Comparison of ENCODE assay signal across 11 mouse cellular contexts in genomic region chr4:155851951-155852411, GRCm38 (mm10). TPM values are rescaled to one million over a fixed set of nuclear protein-coding genes. Genes with fewer than 3 reads are reported as not detected.
DNase-seq lines count a peak whose midpoint lies in the region; ATAC-seq and TF ChIP-seq lines count a peak whose summit lies in the region.
"Had no signal": no experiment of that assay in that cellular context is flagged by ENCODE, and none has a peak within 500 bp of the region (broad histone marks: within the 10 kb centered on the region; RNA-seq: fewer than 3 reads in every experiment).

No protein-coding gene starts in this region.

- no peak for TF ChIP-seq EP300 in stomach, postnatal 0 days (optimal IDR thresholded peaks at IDR 0.05)

- ATAC-seq in kidney, embryonic 14.5 days (ENCODE audit: low FRiP score, low TSS enrichment), result no peak
- ATAC-seq in stomach, postnatal 0 days (ENCODE audit: low FRiP score, low TSS enrichment), result no peak
- ATAC-seq: hindbrain, postnatal 0 days; Patski had no signal

- peak overlapping the region; percentile 26; the same call in 1 of the 2 replicates for H3K27ac ChIP-seq in kidney, adult 2 months (ENCODE audit: insufficient read depth, low read depth, low read length)
- no peak overlapping the region for H3K27ac ChIP-seq in kidney, embryonic 14.5 days (ENCODE audit: low read depth, low read length)
- peak overlapping the region; percentile 33 for H3K27ac ChIP-seq in cerebellum, adult 2 months (ENCODE audit: insufficient read depth, low read length)
- 0 out of 2 replicates have a peak overlapping the region, but pooled peaks have one; percentile 18 for H3K27ac ChIP-seq in stomach, postnatal 0 days (replicated peaks)
- H3K27ac ChIP-seq: hindbrain, postnatal 0 days had no signal

- H3K36me3 ChIP-seq in kidney, adult 2 months (ENCODE audit: control insufficient read depth, insufficient read depth, low read length), result no peaks in the 10 kb centered on the region; the same call in 1 of the 2 replicates
- peaks cover 26% of the 10 kb centered on the region for H3K36me3 ChIP-seq in kidney, embryonic 14.5 days (ENCODE audit: control insufficient read depth, insufficient read depth, low read length)
- peaks cover 12% of the 10 kb centered on the region for H3K36me3 ChIP-seq in stomach, postnatal 0 days (ENCODE audit: control insufficient read depth, insufficient read depth, low read length)

- no peak for TF ChIP-seq POLR2A in kidney, adult 2 months (IDR thresholded peaks at IDR 0.05; ENCODE audit: low read depth, low read length)
- no peak for TF ChIP-seq POLR2A in cerebellum, adult 2 months (IDR thresholded peaks at IDR 0.05; ENCODE audit: borderline replicate concordance, insufficient read depth, low read length)

- H3K4me2 ChIP-seq in kidney, embryonic 14.5 days (replicated peaks; ENCODE audit: low read depth, low read length), result no peak overlapping the region
- no peak overlapping the region for H3K4me2 ChIP-seq in stomach, postnatal 0 days (replicated peaks; ENCODE audit: low read depth)

- no peaks in the 10 kb centered on the region for H3K9me3 ChIP-seq in kidney, embryonic 14.5 days (ENCODE audit: control insufficient read depth, low read length)
- no peaks in the 10 kb centered on the region for H3K9me3 ChIP-seq in stomach, postnatal 0 days (ENCODE audit: control insufficient read depth, low read length)

- H3K27me3 ChIP-seq in kidney, adult 2 months (replicated peaks; ENCODE audit: control insufficient read depth, insufficient read depth, low read length), result no peaks in the 10 kb centered on the region
- H3K27me3 ChIP-seq in kidney, embryonic 14.5 days (ENCODE audit: control insufficient read depth, insufficient read depth, low read length), result no peaks in the 10 kb centered on the region
- H3K27me3 ChIP-seq in cerebellum, adult 2 months (ENCODE audit: control insufficient read depth, insufficient read depth, low read length), result no peaks in the 10 kb centered on the region
- H3K27me3 ChIP-seq in stomach, postnatal 0 days (ENCODE audit: control insufficient read depth, insufficient read depth, low read length), result no peaks in the 10 kb centered on the region
- H3K27me3 ChIP-seq: CH12.LX, Patski had no signal

- no peak overlapping the region for H3K4me3 ChIP-seq in kidney, adult 2 months (ENCODE audit: insufficient read depth, low read depth, low read length)
- H3K4me3 ChIP-seq in kidney, embryonic 14.5 days (ENCODE audit: low read length), result no peak overlapping the region
- no peak overlapping the region for H3K4me3 ChIP-seq in cerebellum, adult 2 months (replicated peaks; ENCODE audit: insufficient read depth, low read depth, low read length)
- H3K4me3 ChIP-seq in stomach, postnatal 0 days (ENCODE audit: low read depth, low read length), result no peak overlapping the region
- H3K4me3 ChIP-seq: erythroblast, embryonic 14.5 days had no signal

- peak; percentile 85 for DNase-seq in kidney, adult 2 months
- peak; percentile 62 to 80 for DNase-seq in cerebellum, adult 2 months
- DNase-seq in cerebellum, postnatal 36 days, result peak; percentile 54 to 64
- peak; percentile 41 for DNase-seq in stomach, postnatal 0 days (ENCODE audit: low spot score)
- DNase-seq in adrenal gland, adult 2 months, result no peak
- no peak for DNase-seq in embryo, embryonic 10.5 days (ENCODE audit: low spot score)

- H3K4me1 ChIP-seq in kidney, adult 2 months (ENCODE audit: control insufficient read depth, insufficient read depth, low read length), result peaks cover 38% of the 10 kb centered on the region
- H3K4me1 ChIP-seq in kidney, embryonic 14.5 days (ENCODE audit: control insufficient read depth, insufficient read depth, low read length), result peaks cover 13% of the 10 kb centered on the region
- peaks cover 30% of the 10 kb centered on the region for H3K4me1 ChIP-seq in cerebellum, adult 2 months (ENCODE audit: control insufficient read depth, insufficient read depth, low read length)
- peaks cover 6% of the 10 kb centered on the region for H3K4me1 ChIP-seq in stomach, postnatal 0 days (replicated peaks; ENCODE audit: control insufficient read depth, insufficient read depth)

- 37% methylated on average over 2 of the region's 2 CpGs for WGBS in kidney, adult 2 months
- WGBS in kidney, embryonic 14.5 days, result 74% methylated on average over 2 of the region's 2 CpGs
- 40% methylated on average over 2 of the region's 2 CpGs for WGBS in cerebellum, adult 2 months
- 66% methylated on average over 2 of the region's 2 CpGs for WGBS in stomach, postnatal 0 days

- no peak for TF ChIP-seq CTCF in kidney, adult 2 months (conservative IDR thresholded peaks at IDR 0.05; ENCODE audit: insufficient read depth, insufficient read length, low read depth, low read length)
- TF ChIP-seq CTCF in cerebellum, adult 2 months (IDR thresholded peaks at IDR 0.05; ENCODE audit: borderline replicate concordance, insufficient read depth, low read depth, low read length), result no peak
- TF ChIP-seq CTCF in stomach, postnatal 0 days (IDR thresholded peaks at IDR 0.05; ENCODE audit: low read depth), result no peak

- H3K9ac ChIP-seq in kidney, embryonic 14.5 days (ENCODE audit: low read depth, low read length), result no peak overlapping the region
- H3K9ac ChIP-seq in stomach, postnatal 0 days (ENCODE audit: low read length), result peak overlapping the region; percentile 18; the same call in 1 of the 2 replicates

RNA-seq across cellular contexts. Expression of gene Dvl1, which starts 4.8 kb away (rescaled TPM):
- 123 and 174 TPM in 2 replicates for polyA plus RNA-seq in kidney, adult 2 months (2012; rRNA removed)
- 6.3 and 7.2 TPM in 2 replicates for polyA plus RNA-seq in kidney, embryonic 14.5 days (2014; fragmentation: Nextera tagmentation; extraction: Ambion mirVana)
- polyA plus RNA-seq in cerebellum, adult 2 months (2012; rRNA removed), result 160 and 163 TPM in 2 replicates
- 8.1 and 10.4 TPM in 2 replicates for polyA plus RNA-seq in stomach, postnatal 0 days (2015; fragmentation: Nextera tagmentation; extraction: Ambion mirVana)
- total RNA-seq in adrenal gland, adult 2 months (2021), result 10 to 100 TPM; 58.1 to 66.7 TPM
- polyA plus RNA-seq in adrenal gland, adult 2 months (2012; rRNA removed), result 187 and 202 TPM in 2 replicates

RNA-seq across cellular contexts. Expression of gene Tas1r3, which starts 11.2 kb away (rescaled TPM):
- polyA plus RNA-seq in kidney, adult 2 months (2012; rRNA removed), result 0.64 and 0.72 TPM in 2 replicates
- 0.14 and 0.38 TPM in 2 replicates for polyA plus RNA-seq in kidney, embryonic 14.5 days (2014; fragmentation: Nextera tagmentation; extraction: Ambion mirVana)
- 0.87 and 1.0 TPM in 2 replicates for polyA plus RNA-seq in cerebellum, adult 2 months (2012; rRNA removed)
- polyA plus RNA-seq in stomach, postnatal 0 days (2015; fragmentation: Nextera tagmentation; extraction: Ambion mirVana), result 0.11 and 0.28 TPM in 2 replicates
- under 1 TPM; 0.32 to 0.35 TPM for total RNA-seq in adrenal gland, adult 2 months (2021)
- 0.56 and 0.62 TPM in 2 replicates for polyA plus RNA-seq in adrenal gland, adult 2 months (2012; rRNA removed)
- polyA plus RNA-seq: erythroblast, embryonic 14.5 days had no signal

RNA-seq across cellular contexts. Expression of gene Mxra8, which starts 12.5 kb away (rescaled TPM):
- 98.0 and 115 TPM in 2 replicates for polyA plus RNA-seq in kidney, adult 2 months (2012; rRNA removed)
- polyA plus RNA-seq in kidney, embryonic 14.5 days (2014; fragmentation: Nextera tagmentation; extraction: Ambion mirVana), result 72.1 and 75.1 TPM in 2 replicates
- polyA plus RNA-seq in cerebellum, adult 2 months (2012; rRNA removed), result 23.8 and 29.7 TPM in 2 replicates
- 79.4 and 88.4 TPM in 2 replicates for polyA plus RNA-seq in stomach, postnatal 0 days (2015; fragmentation: Nextera tagmentation; extraction: Ambion mirVana)
- total RNA-seq in adrenal gland, adult 2 months (2021), result 10 to 100 TPM; 36.9 to 55.5 TPM
- polyA plus RNA-seq in adrenal gland, adult 2 months (2012; rRNA removed), result 164 and 185 TPM in 2 replicates
- polyA plus RNA-seq: erythroblast, embryonic 14.5 days had no signal

RNA-seq across cellular contexts. Expression of gene Cptp, which starts 17.3 kb away (rescaled TPM):
- 46.2 and 53.1 TPM in 2 replicates for polyA plus RNA-seq in kidney, adult 2 months (2012; rRNA removed)
- polyA plus RNA-seq in kidney, embryonic 14.5 days (2014; fragmentation: Nextera tagmentation; extraction: Ambion mirVana), result 11.1 and 18.8 TPM in 2 replicates
- polyA plus RNA-seq in cerebellum, adult 2 months (2012; rRNA removed), result 40.5 and 45.1 TPM in 2 replicates
- 25.0 and 26.5 TPM in 2 replicates for polyA plus RNA-seq in stomach, postnatal 0 days (2015; fragmentation: Nextera tagmentation; extraction: Ambion mirVana)
- total RNA-seq in adrenal gland, adult 2 months (2021), result 10 to 100 TPM; 18.7 to 21.1 TPM
- 29.4 and 37.1 TPM in 2 replicates for polyA plus RNA-seq in adrenal gland, adult 2 months (2012; rRNA removed)

RNA-seq across cellular contexts. Expression of gene Ints11, which starts 17.4 kb away (rescaled TPM):
- 26.0 and 28.9 TPM in 2 replicates for polyA plus RNA-seq in kidney, adult 2 months (2012; rRNA removed)
- polyA plus RNA-seq in kidney, embryonic 14.5 days (2014; fragmentation: Nextera tagmentation; extraction: Ambion mirVana), result 73.1 and 74.6 TPM in 2 replicates
- 50.1 and 52.2 TPM in 2 replicates for polyA plus RNA-seq in cerebellum, adult 2 months (2012; rRNA removed)
- 30.7 and 32.6 TPM in 2 replicates for polyA plus RNA-seq in stomach, postnatal 0 days (2015; fragmentation: Nextera tagmentation; extraction: Ambion mirVana)
- total RNA-seq in adrenal gland, adult 2 months (2021), result 10 to 100 TPM; 27.5 to 32.0 TPM
- polyA plus RNA-seq in adrenal gland, adult 2 months (2012; rRNA removed), result 24.5 and 30.8 TPM in 2 replicates

Comparison
In these comparisons a context has a peak if more than half of its experiments do, and no peak if none do; other contexts are left out.
1. RNA of gene Dvl1, which starts 4.8 kb away (polyA plus RNA-seq): 187 to 202 TPM in adrenal gland, adult 2 months, 160 to 163 TPM in cerebellum, adult 2 months and 123 to 174 TPM in kidney, adult 2 months; 8.1 to 10.4 TPM in stomach, postnatal 0 days and 6.3 to 7.2 TPM in kidney, embryonic 14.5 days; every median in the first group is over 10 times any median in the second.
2. DNase-seq: peak in kidney, adult 2 months (single experiment), cerebellum, adult 2 months (2 of 2), cerebellum, postnatal 36 days (2 of 2) and stomach, postnatal 0 days (single experiment); none in adrenal gland, adult 2 months (single experiment) and embryo, embryonic 10.5 days (single experiment).